Mouse (Mus musculus) frontal cortex, postnatal 36 days (tissue): ENCODE data around the gene Elp1.

Source experiments
- DNase-seq, 2 experiments: peaks; one replicate each; pipeline ENCODE4 v3.0.0; 2022; ENCODE audit warnings: low spot score in 2 of 2

Elp1 gene

GRCm38 (mm10) chr4:56768913-56769312 lies 33.2 kb downstream of the Elp1 start:
- DNase-seq = no peak

- peak in 1 of 2 experiments; percentile 10 for DNase-seq
Observed at GRCm38 (mm10) chr4:56767861-56768284, 34.3 kb downstream of the Elp1 start.

- DNase-seq = no peak
Observed at GRCm38 (mm10) chr4:56757693-56758092, 44.4 kb downstream of the Elp1 start.

DNA sequence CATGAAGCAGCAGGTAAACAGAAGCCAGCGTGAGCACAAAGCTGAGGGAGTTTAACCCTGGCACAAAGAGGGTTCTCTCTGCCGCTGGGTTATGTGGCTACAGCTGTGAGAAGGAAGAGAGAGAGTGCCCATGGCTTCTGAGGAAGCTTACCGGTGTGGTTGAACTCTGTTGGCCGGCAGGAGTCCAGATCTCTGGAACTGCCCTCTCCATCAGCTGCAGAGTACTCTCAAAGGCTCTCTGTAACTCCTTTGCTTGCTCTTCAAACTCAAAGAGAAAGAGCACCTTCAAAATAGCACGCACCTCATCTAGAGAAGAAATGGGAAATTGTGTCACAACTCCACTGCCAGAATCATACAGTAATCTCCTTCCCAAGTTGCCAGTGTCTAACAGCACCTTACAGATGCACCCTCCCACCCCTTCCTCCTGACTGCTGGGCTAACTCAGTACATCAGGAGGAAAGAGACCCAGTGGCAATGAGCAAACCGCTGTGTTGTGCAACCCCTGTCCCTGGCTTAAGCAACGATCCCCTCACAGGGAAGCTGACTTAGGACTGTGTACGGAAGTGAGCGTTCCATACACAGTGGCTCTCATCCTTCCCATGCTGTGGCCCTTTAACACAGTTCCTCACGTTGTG lies 45.0 kb downstream of the Elp1 start:
- no peak for DNase-seq

DNA sequence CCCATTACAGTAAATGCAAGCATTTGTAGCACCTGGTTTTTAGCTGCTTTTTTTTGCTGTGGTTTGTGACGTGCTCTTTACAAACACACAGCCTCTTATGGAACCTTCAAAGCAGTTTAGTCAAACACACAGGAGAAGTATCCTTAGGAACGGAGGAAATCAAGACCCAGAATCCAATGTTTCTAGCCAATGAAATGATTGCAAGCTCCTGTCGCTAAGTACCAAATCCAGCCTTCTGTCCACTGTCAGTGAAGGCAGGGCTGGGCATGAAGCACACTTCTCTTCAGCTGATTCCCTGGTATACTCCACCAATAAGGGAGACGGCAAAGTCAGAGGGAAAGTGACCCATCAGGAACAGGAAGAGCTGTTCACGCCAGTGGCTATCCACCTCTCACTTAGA lies 46.1 kb downstream of the Elp1 start:
- no peak for DNase-seq

- no peak for DNase-seq
Observed at GRCm38 (mm10) chr4:56747456-56747855, 54.7 kb downstream of the Elp1 start.

DNA sequence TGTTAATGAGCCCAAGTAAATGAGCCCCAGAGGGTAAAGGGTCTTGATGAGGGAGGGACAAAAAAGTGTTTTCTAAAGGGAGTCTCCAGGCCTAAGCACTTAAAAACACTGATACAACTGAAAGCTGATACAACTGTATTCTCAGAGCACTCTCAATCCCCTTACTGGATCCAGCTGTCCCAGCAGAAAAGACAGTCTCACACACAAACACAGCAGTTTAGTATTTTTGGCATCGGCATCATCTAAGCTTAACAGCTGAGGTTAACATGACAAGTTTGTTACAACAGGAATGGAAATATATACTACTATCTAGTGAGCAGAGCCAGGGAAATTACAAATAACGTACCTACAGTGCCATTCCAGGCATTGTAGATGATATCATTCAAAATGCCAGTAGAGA lies 55.8 kb downstream of the Elp1 start:
- no peak for DNase-seq

DNA sequence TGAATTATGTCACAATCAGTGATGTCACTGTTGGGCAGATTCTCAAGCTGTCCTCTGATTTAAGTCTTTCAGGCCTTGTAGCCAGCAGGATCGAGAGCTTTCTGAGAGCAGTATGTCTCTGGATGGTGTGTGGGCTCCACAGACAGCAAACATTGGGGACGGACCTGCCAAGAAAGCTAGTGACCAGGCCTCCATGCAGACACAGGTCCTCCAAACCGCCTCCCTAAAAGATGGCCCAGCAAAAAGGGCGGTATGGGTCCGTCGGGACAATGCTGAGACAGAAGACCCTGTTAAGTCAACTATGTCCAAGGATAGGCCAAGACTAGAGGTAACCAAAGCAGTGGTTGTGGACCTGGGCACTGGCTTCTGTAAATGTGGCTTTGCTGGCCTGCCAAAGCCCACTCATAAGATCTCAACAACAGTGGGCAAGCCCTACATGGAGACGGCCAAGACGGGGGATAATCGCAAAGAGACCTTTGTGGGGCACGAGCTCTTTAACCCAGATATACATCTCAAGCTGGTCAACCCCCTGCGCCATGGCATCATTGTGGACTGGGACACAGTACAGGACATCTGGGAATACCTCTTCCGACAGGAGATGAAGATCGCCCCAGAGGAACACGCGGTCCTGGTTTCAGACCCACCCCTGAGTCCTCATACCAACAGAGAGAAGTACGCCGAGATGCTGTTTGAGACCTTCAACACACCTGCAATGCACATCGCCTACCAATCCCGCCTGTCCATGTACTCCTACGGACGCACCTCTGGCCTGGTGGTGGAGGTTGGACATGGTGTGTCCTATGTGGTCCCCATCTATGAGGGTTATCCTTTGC lies 58.6 kb downstream of the Elp1 start, which contains the start of gene Actl7a:
Gene Actl7a, plus strand, starts transcription at position 51 of the 833 bp plus-strand sequence.
- DNase-seq = no peak

DNA sequence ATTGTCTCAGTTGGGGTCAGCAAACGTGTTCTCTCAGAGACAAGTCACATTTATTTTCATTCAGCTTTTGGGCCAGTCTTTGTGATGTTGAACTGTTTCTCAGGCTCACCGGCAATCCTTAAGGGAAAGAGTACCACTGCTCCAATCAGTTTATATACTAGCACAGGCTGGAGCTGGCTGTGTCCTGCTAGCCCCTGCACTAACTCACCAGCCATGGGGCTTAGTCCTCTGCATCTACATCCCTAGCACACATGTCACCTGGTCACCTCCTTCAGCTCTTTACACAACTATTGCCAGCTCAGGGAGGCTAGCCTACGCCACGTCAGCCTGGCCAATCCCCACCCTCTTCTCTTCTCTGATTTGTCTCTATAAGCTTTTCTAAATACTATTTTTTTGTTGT lies 59.4 kb downstream of the Elp1 start:
- DNase-seq = no peak

GRCm38 (mm10) chr4:56741041-56741493 lies 61.1 kb downstream of the Elp1 start, which contains the start of gene Actl7b:
Gene Actl7b (minus strand): TSS chr4:56741443.
- DNase-seq = no peak

DNA sequence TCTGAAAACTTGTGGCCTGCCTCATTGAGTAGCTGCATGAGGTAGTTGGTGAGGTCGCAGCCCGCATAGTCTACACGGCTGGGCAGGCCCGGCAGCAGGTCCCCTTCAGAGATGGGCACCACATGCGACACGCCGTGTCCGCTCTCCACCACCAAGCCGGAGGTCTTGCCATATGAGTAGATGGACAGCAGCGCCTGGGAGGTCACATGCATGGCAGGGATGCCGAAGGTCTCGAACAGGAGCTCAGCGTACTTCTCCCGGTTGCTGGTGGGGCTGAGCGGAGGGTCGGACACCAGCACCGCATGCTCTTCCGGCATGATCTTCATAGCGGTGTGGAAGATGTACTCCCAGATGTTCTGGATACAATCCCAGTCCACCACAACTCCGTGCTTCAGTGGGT lies 61.5 kb downstream of the Elp1 start:
- no peak for DNase-seq

DNA sequence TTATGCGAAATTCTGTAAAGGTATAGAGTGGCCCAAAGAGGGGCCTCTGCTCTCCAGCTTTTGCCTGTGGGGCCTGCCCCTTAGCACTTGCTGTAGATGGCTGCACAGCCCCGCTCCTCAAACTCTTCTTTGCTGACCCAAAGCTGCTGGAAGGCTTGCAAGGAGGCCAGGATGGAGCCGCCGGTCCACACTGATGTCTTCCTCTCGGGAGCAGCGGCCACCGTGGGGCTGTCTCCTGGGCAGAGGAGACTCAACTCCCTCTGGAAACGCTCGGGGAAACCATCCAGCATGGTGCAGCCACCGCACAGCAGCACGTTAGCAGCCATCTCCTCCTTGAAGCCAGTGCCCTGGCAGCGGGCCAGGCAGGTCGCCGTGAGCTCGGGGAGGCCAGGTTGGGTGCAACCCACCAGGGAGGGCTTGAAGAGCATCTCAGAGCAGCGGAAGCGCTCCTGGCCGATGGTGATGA lies 62.1 kb downstream of the Elp1 start, which contains the start of gene Gm26657:
Gene Gm26657, plus strand, starts transcription at position 51 of the 466 bp plus-strand sequence.
- DNase-seq = no peak

GRCm38 (mm10) chr4:56725839-56726238 lies 76.3 kb downstream of the Elp1 start:
- DNase-seq = no peak

DNA sequence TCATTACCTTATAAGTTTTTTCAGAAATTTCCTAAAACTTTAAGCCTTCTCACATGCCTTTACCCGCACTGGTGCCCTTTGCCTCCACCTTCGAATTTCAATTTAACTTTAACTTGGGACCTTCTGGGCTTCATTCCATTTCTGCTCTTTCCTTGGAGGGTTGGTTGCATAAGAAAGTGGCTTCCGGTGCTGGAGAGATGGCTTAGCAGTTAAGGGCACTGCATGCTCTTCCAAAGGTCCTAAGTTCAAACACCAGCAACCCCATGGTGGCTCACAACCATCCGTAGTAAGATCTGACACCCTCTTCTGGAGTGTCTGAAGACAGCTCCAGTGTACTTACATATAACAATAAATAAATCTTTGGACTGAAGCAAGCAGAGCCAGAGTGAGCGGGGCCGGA lies 78.9 kb downstream of the Elp1 start:
- no peak for DNase-seq

GRCm38 (mm10) chr4:56722346-56722745 lies 79.8 kb downstream of the Elp1 start:
- no peak for DNase-seq

DNA sequence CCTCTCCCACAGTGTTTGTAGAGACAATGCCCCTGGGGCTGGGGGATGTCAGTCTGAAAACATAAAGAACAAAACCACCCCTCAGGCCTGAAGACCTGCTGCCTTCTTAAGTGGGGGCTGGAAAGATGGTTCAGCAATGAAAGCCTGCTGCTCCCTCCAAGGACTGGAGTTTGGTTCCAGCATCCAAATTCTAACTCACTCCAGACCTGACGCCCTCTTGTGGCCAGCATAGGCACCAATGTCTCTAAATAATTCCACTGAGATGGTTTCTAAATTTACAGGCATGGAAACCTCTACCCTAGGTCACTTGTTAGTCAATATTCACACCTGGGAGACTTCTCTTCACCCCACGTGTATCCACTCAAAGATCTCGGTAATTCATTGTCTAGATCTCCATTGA lies 80.7 kb downstream of the Elp1 start:
- DNase-seq = peak in 1 of 2 experiments; percentile 29

DNA sequence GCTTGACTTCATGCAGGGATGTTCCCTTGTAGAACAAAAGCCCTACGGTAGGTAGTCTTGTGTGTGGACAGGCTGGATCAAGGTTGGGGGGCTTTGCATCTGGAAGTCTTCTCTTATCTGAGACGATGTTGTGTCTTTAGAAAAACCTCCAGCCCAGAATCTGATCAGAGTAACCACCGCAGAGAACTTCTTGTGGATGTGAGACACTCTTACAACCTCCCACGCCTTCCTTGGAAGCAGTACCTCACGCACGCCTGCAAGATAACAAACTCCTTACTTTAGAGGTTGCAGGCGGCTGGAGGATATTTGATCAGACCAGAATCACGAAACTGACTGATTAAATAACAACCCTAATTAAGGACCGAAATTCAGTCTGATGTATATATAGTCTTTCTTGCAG lies 81.7 kb downstream of the Elp1 start:
- DNase-seq = peak in 1 of 2 experiments; percentile 37

DNA sequence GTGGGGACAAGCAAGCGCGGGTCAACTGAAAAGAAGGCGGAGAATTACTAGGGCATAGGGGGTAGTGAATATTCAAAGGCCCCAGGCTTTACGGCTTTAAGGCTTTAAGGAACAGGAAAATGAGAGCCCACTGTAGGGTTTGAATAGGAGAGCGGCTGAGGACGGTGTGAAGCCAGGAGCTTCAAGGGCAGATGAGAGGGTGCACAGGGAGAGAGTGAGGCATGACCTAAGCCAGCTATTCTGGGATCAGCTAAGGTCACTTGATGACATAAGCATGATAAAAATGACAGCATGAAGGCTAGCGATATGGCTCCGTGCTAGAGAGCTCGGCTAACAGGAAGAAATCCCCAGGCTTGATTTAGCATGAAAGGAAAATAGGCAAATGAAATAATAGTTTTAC lies 82.7 kb downstream of the Elp1 start:
- no peak for DNase-seq

DNA sequence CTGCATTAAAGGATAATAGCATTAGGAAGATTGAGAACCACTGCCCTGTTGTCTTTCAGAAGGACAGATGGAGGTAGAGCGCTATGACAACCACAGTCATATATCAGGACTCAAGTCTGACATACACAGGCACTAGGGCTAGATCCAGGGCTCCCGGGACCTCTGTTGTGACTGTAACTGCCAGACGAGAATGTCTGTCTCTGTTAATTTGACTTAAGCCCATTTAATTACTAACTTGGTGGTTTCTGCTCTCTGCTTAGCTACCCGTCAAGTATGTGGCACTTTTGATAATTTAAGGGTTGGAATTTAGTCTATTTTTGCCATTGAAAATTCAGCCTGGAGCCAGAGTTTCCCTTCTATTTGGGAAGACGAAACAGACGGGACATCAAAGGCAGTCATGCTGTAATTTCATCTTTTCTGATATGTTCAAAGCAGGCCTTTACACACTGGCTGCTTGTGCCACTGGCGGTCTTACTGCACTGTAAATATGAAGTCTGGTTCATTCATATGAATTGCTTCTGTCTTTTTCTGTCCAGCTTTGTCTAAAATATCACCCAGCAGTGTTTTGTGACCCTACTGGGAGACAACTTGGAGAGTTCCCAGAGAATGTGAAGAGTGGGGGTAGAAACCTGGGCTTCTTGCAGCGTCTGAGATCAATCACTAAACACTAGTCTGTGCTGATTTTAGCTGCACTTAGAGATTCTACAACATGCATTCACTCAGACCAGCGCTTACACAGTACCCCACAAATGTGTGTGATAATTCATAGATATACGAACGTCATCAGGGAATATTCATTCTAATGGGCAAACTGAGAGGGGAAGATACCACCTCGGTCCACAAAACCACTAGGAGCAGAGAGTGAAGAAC lies 83.3 kb downstream of the Elp1 start:
- DNase-seq = no peak

DNA sequence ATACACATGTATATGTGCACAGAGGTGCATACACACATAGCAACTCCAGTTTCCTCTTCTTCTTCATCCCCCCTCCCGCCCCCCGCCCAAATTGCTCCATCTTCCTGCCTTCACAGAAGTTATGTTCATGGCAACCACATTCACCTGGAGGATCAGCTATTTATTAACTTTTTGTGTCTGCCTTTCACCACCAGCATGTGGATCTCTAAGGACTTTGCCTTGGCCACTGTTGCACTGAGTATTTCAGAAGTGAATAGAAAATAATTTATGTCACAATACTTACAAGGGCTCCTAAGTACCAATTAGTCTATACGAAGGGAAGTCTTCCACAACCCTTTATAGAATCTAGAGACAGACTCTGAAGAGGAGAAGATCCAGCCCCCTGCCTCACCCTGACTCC lies 84.2 kb downstream of the Elp1 start:
- no peak for DNase-seq

GRCm38 (mm10) chr4:56716801-56717200 lies 85.3 kb downstream of the Elp1 start:
- DNase-seq = no peak

DNA sequence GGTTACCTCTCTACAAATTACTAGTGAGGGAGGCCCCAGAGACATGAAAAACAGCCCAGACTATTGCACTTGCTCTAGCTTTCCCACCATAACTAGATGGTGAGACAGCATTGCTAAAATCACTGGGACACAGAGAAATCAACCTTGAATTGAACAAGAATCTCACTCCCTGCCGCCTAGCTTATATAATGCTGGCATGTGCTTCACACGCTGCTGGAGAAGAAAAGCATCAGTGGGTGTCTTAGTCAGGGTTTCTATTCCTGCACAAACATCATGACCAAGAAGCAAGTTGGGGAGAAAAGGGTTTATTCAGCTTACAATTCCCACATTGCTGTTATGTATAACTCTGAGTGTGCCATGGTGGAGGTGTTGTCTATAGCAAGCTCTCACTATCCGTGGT lies 89.0 kb downstream of the Elp1 start:
- peak; percentile 52 to 77 for DNase-seq
